Mouse (Mus musculus) embryo, embryonic 10.5 days (tissue): ENCODE data around the gene Slc25a48.

Experiments used
- DNase-seq: peaks from one replicate; pipeline ENCODE4 v3.0.0-alpha.2; 2015; ENCODE audit warnings: low spot score

The Slc25a48 gene

DNA sequence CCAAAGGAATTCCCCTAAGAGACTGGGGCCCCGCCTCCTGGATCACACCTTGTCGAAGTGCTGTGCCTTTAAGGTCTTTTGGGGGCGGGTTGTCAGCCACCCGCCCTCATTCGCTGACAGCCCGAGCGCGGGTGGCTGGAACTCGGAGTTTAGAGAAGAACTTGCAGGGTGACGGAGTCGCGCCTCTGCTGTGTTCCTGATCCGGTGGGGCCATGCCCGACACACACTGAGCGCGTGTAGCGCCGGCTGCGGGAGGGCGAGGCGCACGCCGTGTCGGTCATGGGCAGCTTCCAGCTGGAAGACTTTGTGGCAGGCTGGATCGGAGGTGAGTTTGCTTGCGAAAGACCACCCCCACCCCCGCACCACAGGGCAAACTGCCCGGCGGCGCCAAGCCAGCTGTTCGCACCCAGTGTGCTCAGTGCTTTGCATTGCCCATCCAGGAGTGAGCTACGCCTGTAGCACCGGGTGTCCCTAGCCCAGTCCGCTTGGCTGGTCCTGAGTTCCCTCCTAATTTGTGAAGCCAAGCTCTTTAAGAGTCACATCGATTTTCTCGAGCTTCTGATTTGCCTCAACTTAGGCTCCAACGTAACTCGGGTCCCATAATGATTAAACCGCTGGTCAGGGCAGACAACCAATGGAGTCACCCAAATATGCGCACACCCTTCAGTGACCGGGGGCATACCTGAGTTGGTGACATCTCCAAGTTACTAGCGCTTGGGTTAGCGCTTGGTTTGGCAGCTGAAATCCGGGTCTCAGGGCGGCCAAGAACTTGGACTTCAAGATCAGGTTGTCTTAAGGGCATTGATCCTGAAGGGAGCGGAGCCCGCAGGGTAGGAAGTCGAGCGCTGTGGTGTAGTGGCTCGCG lies at the start of gene Slc25a48:
Gene Slc25a48, plus strand, starts transcription at position 145 of the 865 bp plus-strand sequence.
- peak; percentile 43 for DNase-seq

DNA sequence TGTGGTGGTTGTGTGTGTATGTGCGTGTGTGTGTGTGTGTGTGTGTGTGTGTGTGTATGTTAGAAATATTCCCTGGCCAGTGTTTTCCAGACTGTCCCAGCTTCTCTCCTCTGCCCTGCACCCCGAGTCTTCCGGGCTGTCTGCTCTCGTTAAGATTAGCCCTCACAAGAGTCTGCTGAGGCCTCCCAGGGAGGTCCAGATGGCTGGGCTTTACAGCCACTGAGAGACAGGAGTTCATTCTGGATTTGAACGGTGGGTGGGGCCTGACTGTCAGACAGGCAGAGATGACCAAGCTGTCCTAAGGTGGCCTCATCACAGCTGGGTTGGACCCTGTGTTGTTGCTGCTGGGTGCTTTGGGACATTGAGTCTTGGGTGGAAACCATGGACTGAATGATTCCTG lies 40.6 kb upstream of the Slc25a48 start:
- DNase-seq = no peak

DNA sequence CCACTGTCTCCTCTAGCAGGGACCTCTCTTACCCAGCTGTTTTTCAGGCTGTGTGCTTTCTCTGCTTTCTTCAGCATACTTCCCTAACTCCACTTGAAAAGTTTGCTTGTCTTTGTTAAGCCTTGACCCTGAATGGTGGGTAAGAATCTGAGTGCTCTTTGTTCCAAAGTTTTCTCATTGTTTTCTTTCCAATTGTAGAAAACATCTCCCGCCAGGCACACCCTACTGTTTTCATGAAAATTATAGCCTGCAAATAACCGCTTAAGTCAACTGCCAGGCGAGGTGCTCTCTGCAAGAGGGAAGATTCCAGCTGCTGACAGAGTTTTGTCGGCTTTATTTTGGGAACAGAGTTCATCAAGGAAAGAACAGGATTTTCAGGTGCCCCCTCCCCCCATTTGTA lies 37.0 kb upstream of the Slc25a48 start:
- DNase-seq = no peak

DNA sequence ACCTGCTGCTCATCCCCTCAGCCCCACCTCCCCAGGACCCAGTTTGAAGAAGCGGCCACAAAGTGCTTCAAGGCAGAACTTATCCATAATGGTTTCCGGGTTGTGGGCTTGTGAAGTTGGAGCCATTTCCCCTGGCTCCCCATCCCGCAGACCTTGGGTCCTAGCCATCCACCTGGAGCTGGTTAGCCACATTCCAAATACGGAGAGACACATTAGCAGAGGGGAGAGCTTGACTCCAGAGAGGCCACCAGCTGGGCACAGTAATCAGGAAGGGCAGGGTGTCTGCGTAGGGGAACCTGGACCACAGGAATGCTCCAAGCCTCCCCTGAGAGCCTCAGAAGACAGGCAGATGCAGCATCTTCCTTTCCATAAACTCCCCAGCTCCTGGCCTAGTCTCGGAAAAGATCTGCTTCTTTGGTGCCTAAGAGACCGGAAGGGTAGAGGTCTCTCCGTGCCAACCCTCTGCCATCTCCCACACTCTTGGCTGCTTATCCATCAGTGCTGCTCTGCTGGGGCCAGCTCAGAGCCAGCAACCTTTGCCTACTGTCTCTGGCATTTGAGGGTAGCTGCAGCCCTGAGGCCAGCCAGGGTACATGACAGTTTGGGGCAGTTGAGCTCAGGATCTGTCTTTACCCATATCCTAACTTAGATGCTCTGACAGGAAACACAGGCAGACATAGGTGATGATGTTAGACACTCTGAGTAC lies 34.6 kb upstream of the Slc25a48 start:
- DNase-seq = no peak

DNA sequence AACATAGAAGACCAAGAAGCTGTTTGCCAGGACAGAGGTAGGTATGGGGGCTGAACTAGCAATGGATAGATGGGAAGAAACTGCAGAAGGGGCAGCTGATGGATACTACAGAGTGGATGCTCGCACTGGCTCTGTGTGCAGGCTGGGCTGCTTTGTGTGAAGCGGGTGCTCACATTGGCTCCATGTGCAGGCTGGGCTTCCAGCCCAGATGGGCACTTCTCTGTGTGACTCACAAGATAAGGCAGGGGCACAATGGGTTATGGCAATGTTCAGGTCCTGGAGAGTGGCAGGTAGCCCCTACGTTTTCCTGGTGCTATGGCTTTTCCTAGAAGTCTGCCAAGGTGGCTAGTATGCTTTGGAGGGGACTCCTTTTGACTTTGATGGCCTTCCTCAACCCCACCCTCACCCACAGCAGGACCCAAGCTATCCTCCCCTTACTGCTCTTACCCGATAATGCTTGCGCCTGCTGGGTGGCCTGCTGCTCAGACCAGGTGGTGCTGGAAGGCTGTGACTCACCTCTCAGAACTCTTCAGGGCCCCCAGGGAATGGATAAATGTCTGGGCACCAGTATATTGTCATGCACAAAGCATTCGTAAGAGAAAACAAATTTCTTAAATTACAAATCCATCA lies 33.5 kb upstream of the Slc25a48 start:
- no peak for DNase-seq

DNA sequence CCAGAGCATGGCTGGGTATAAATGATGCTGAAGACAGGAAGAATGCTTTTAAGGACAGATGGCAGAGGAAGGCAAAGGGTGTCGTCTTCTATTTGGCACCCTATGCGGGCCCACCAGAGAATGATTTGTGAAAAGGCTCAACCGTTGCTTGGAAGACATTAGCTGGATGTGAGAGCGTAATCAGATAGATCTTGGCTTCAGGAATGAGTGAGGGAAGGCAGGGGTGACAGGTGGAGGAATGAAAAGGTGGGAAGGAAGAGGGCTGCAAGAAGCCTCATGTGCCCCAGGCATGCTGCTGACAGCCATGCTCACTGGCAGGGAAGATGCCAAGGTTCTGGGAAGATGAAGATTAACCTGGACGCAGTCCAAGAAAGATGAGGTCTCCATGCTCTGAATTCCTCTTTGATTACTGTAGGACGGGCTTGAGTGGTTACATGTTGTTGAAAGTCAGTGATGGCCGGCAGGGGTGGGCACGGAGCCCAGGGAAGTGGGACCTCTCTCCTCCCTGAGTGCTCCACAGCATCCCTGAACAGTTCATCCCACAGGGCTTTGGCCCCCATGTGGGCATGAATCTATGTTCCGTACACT lies 25.8 kb upstream of the Slc25a48 start:
- DNase-seq = no peak

DNA sequence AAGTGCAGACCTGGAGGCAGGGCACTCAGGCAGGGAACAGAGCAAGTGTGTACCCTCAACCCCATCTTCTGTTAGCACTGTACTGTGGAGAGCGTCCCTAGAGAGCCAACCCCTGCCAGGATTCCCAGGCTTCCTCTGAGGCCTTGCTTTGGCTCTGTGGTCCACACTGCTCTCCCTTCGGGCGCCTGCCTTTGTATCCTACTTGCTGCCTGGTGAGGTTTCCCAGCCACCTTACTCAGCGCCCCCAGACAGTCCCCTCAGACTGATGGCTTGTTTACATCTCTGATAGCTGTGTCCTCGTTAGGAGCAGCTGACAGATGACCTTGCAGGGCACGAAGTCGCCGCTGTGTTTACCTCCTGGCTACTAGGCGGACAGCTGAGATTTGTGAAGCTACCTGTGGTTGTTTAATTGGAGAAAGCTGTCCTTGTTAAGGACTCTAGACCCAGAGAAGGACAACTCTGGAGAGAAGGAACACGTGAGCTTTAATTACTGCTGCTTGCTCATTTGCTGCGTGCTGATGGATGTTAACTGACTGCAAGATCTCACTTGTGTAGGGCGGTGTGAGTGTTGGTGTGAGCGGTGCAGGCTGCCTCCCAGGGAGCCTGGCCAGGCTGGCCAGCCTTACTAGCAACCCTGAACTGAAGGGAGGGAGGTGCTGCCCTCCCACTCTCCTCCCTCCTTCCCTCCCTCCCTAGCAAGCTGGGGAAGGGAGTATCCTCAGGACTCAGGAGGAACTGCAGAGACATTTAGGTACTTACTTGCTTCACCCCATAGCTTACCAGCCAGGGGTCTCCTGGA lies 19.3 kb upstream of the Slc25a48 start:
- peak; percentile 27 for DNase-seq

DNA sequence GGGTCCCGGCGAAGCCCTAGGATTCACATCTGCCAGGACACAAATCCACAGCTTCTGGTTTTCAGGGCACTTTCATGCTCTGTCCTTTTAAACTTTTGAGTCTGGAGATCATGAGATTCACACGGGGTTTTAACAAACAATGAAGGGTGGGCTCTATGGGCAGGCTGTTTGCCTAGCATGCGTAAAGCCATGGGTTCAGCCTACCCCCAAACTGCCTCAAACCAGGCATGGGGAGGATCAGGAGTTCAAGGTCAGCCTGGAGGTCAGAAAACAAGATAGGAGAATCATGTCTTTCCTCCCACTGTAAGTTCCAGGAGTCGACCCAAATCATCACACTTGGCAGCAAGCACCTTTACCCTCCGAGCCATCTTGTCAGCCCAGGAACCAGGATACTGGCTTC lies 18.6 kb upstream of the Slc25a48 start:
- no peak for DNase-seq

DNA sequence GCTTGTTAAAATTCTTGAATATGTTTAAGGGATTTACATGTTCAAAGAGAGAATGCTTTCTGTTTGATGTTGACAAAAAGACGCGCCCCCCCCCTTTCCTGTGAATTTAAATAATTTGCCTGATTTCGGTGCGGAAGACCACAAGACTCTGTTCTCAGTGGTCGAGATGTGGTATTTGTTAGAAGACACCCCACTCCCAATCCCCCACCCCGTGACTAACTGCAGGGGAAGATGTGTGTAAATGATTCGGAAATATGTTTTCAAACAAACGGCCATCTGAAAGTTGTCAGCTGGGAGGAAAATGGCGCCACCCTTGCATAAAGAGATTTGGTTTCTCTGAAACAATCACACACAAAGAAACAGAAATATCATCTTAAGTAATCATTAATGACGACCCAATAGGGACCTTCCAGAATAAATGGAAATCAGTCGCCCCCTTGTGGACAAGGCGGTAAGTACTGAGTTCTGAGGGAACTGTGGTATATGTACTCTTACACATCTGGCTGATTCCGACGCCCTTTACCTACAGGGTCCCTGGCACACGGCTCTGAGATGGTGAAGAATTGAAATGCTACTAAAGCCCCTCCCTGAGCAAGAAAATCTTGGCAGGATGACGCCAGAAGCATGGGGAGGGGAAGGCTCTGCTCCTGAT lies 16.0 kb upstream of the Slc25a48 start:
- peak; percentile 91 for DNase-seq

DNA sequence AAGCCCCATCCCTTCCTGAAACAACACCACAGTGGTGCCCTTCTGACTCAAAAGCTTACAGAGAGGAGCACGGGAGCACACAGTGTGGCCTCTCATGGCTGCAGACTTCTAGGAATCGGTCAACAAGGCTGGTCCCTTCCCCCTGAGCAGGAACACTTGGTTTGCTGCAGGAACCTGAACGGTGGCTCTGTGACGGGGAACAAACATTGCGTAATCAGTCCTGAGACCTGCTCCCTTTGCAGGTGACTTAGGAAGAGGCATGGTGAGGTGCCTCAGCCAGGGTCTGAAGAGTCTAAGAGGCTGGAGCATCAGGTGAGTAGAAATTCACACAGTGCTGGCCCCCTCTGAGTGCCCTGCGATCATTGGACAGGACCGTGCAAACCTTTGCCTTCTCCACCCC lies 12.2 kb upstream of the Slc25a48 start:
- no peak for DNase-seq

DNA sequence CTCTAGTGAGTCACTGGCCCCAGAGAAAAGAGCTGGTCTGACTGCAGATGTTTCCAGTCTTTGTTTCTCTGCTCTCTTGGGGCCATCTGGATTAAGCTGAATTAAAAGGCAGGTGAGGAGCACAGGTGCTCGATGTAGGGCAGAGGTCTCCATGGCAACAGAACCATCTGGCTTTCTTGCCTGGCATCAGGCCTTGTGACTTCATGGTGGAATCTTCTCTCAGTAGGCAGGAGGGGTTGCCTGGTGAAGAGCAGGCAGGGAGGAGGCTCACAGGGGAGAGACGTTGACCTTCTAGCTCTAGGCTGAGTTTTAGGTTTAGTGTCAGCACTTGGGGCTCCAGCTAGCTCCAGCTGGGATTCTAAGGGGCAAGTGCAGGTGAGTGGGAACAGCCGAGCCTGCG lies 11.8 kb upstream of the Slc25a48 start, which contains the start of gene Gm3045:
Gene Gm3045, plus strand, starts transcription at position 230 of the 400 bp plus-strand sequence.
- DNase-seq = no peak

DNA sequence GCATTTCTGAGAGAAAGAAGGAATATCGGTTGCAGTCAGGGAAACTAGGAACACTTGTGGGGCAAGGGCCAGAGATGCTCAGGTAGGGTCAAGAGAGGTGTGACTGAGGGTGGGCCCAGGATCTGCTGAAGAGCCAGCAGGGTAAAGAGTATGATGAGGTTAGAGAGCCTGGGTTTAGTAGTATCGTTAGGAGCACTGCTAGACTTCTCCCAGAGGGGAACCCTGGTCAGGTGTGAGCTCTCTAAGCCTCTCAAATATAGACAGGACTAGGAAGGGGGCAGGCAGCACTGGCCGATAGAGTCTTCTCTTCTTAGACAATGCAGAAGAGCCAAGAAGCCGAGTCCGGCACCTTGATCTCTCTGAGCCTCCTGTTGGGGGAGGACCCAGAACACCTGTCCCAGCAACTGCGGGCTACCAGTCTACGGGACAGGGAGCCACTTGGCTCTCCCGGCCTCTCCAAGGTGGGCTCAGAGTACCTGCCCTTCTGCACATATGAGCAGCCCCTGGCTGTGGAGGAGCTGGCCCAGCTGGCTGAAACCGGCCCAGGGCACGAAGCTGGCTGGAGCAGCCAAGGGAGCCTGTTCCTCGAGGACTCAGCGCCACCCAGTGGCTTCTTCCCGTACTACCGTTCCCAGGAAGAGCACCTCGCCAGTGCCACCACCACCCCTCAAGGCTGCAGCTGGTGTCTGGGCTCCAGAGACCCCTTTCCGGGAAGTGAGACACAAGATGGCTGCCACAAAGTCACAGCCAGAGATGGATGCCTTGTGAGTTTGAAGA lies 9.2 kb upstream of the Slc25a48 start:
- DNase-seq = peak; percentile 90

DNA sequence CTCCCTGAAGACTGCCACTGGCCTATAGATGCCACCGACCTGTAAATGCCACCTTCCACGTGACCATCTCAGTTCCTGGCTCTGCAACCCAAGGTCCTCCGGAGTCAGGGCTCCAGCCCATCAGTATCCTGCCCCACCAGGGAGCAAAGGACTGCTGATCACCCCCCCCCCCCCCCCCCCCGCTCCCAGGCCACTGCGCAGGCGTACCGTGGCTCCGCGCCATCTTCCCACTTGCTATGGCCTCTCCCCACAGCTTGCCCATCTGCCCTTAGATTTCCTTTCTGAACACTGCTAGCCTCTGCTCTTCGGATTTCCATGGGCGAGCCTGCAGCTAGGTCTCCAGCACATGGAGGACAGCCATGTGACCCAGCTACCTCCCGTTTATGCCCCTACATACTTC lies 5.7 kb upstream of the Slc25a48 start:
- DNase-seq = no peak

DNA sequence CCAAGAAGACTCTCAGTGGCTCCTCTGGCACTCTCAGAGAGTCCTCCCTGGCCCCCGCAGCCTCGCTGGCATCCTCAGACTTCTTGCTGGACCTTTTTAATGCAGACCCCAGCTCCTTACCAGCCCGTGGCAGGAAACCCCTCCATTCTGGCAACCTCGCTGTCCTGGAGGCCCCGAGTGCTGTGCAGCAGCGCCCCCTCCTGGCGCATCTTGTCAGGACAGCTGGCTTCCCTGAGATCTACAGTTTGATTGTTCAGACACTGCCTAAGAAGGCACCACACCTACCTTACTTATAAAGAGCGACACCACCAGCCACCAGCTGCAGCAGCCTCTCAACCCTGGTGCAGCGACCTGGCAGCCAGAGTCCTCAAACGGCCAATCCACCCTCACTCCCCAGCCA lies 4.7 kb upstream of the Slc25a48 start:
- peak; percentile 90 for DNase-seq

DNA sequence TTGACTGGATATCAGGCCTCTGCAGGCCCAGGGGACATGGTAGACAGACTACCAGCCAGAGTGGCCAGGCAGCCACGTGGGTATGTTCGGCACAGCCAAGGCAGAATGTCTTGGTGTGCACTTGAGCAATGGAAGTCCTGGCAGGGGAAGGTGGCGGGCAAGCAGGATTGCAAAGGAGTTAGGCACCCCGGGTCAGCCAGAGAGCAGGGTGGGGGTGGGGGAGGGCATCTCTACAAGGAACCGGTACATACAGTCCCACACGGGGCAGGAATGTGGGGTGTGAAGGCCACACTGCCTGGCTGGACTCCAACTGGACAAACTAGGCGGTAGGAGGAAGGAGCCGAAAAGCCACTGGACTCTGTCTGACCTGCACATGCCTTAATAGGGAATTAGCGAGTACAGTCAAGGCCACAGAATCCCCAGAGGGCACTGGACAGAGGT lies 3.8 kb upstream of the Slc25a48 start:
- DNase-seq = no peak

DNA sequence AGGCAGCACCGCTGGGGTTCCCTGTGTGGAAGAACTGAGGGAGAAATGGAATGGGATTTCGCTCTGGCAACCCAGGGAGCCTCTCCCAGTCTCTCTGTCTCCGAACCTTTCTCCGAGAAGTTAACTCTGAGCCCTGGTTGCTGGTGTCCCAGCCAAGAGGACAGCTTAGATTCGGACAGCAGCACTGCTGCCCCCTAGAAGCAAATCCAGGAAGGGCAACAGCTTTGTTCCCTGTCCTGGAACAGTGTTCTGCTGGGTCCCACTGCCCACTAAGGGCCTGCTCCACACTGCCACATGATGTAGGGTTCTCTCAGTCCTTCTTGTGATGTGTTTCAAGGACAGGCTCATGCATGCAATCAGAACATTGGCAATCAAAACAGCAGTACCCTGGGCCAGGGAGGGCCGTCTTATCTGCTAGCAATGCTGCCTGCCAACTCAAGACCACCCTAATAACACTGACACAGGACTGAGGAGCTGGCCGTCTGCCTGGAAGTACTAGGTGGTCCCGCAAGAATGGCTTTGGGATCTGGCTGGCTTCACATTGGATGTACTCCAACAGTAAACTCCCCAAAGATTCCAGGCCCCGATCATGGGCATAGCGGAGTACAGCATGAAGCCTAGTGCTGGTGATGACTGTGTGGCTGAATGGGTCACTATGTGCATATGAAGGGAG lies 2.4 kb upstream of the Slc25a48 start:
- DNase-seq = peak; percentile 37

DNA sequence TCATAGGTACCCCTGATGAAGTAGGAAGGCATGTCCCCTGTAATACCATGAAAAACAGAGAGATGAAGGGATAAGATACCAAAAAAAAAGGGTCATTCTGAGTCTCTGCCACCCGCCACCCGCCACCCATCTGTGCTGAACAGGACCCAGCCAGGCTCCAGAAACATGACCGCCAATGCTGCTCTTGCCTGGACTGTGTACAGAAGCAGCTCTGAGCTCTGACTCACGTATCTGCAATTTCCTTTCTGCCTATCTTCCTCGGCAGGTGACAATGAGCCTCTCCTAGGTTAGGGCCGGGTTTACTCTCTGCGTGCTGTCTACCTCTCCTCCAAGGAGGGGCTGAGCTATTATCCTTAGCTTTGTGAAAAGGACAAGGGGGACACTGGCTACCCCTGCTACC lies 5.3 kb downstream of the Slc25a48 start:
- DNase-seq = no peak

DNA sequence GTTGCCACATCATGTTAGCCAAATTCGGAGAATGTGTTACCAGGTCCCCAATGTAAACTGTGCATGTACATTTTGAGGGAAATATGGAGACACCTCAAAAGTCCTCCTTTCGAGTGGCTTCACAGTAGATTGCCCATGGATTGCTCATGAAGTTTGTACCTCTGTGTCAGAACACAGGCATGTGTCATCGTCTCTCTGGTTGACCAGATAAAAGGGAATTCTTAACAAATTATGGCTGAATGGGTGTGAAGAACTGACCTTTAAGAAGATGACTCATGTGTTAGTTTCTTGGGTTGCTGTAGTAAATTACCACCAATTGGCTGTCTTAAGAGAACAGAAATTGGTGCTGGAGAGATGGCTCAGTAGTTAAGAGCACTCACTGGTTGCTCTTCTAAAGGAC lies 6.0 kb downstream of the Slc25a48 start:
- no peak for DNase-seq

DNA sequence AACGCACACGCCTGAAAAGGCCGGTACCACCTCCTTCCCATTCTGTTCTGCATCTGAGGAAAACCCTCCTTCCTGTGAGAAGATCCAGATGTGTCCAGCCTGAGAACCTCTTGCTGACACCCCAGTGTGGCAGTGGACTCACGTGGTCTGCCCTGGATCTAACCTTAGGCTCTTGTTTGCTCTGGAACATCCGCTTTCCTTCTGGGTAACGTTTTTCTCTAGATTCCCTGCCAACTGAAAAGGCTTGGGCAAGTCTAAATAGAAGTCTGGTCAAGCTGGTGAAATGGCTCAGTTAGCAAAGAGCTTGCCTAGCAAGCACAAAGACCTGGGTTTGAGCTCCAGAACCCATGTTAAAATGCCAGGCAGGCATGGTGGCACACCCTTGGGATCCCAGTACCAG lies 6.8 kb downstream of the Slc25a48 start:
- DNase-seq = no peak
